Mouse (Mus musculus) ES-E14 (cell line): ENCODE results near the gene Gm10277. TPM values are rescaled to one million over a fixed set of nuclear protein-coding genes. Genes with fewer than 3 reads are reported as not detected.
"Not testable (repeated sequence)": the region's sequence is repeated elsewhere in the genome, so short reads cannot be mapped to it uniquely, and the experiment has no call there.

ENCODE experiments used
- DNase-seq: peaks from one replicate; pipeline ENCODE4 v3.0.0-alpha.2; 2013; ENCODE audit warnings: low read depth, low spot score
- H3K27ac ChIP-seq: 2 replicates; pipeline ENCODE4 v1.5.1; 2012; ENCODE audit warnings: low read depth, mild to moderate bottlenecking, low read length, moderate library complexity, mixed read lengths; ENCODE audit not compliant: poor library complexity, insufficient read depth, severe bottlenecking
- H3K36me3 ChIP-seq: 2 replicates; pipeline ENCODE4 v1.6.1; 2012; ENCODE audit warnings: mild to moderate bottlenecking, low read length, moderate library complexity, mixed read lengths; ENCODE audit not compliant: control insufficient read depth, poor library complexity, insufficient read depth, severe bottlenecking
- H3K4me1 ChIP-seq, 2 experiments: fragments of 150-350 bp in 1 of 2; sonication (generic) in 1 of 2; 2 replicates each; pipeline ENCODE4 v1.6.1; 2012; ENCODE audit warnings: low read length in 2 of 2, mild to moderate bottlenecking in 1 of 2, mixed read lengths in 1 of 2; ENCODE audit not compliant: control insufficient read depth in 2 of 2, insufficient read depth in 2 of 2, poor library complexity in 1 of 2
- H3K4me3 ChIP-seq, 2 experiments: fragments of 150-350 bp in 1 of 2; sonication (generic) in 1 of 2; 2 replicates each; pipeline ENCODE4 v1.5.1; 2012; ENCODE audit warnings: low read length in 2 of 2, low read depth in 1 of 2, mild to moderate bottlenecking in 1 of 2, mixed read lengths in 1 of 2; ENCODE audit not compliant: insufficient read depth in 1 of 2, poor library complexity in 1 of 2, severe bottlenecking in 1 of 2
- H3K9ac ChIP-seq: 2 replicates; pipeline ENCODE4 v1.6.1; 2012; ENCODE audit warnings: low read depth, mild to moderate bottlenecking, low read length, mixed read lengths; ENCODE audit not compliant: poor library complexity, insufficient read depth, severe bottlenecking
- H3K9me3 ChIP-seq: fragments of 150-350 bp; sonication (generic); 2 replicates; pipeline ENCODE4 v1.6.1; 2012; ENCODE audit warnings: low read depth, mild to moderate bottlenecking, low read length; ENCODE audit not compliant: control insufficient read depth, insufficient read depth
- CHD2 ChIP-seq: IDR thresholded peaks from 2 replicates; pipeline ENCODE4 v1.6.1; 2014; ENCODE audit warnings: mild to moderate bottlenecking, low read depth, low read length, inconsistent platforms
- HCFC1 ChIP-seq: IDR thresholded peaks from 2 replicates; pipeline ENCODE4 v1.6.1; 2012; ENCODE audit warnings: low read length, inconsistent platforms, borderline replicate concordance; ENCODE audit not compliant: insufficient read depth
- MAFK ChIP-seq: IDR thresholded peaks from 2 replicates; pipeline ENCODE4 v1.6.1; 2014; ENCODE audit warnings: mild to moderate bottlenecking, low read depth, low read length, inconsistent platforms; ENCODE audit not compliant: insufficient read depth
- ZC3H11A ChIP-seq: IDR thresholded peaks from 2 replicates; pipeline ENCODE4 v1.6.1; 2012; ENCODE audit warnings: low read depth, mild to moderate bottlenecking, inconsistent platforms, low read length, borderline replicate concordance
- ZNF384 ChIP-seq: IDR thresholded peaks from 2 replicates; pipeline ENCODE4 v1.6.1; 2012; ENCODE audit warnings: low read depth, low read length, inconsistent platforms
- in situ Hi-C, 2 experiments: fragments of 600-800 bp; cut with MboI; formaldehyde crosslinking; loops; one replicate each; pipeline ENCODE4 v1.15.1; 2025; ENCODE audit warnings: low sequenced_read_pairs in 2 of 2, inconsistent platforms in 1 of 2; ENCODE audit not compliant: unreplicated experiment in 2 of 2
- total RNA-seq: library from RNA; depleted of rRNA; stranded (reverse); fragments of 300-350 nt; gene quantifications from 2 replicates; pipeline ENCODE4 v1.2.3, GENCODE M21; 2012

Gene Gm10277
- total RNA-seq, 1 experiment = 0.18 TPM

- TF ChIP-seq CHD2 (no peak), MAFK (no peak), HCFC1 (no peak), ZNF384 (no peak), ZC3H11A (no peak)
- H3K36me3 ChIP-seq = no peaks in the 10 kb centered on the region
- no peaks in the 10 kb centered on the region for H3K9me3 ChIP-seq
These were observed 34.1 kb downstream of the Gm10277 start for GRCm38 (mm10) chr11:77753469-77753868.

GRCm38 (mm10) chr11:77752525-77752924 lies 35.0 kb downstream of the Gm10277 start:
- TF ChIP-seq MAFK (no peak), HCFC1 (no peak), CHD2 (no peak), ZNF384 (no peak), ZC3H11A (no peak)
- in situ Hi-C loops = no loop called here
- Histone ChIP-seq H3K27ac (no peak overlapping the region), H3K9me3 (no peaks in the 10 kb centered on the region), H3K9ac (no peak overlapping the region), H3K4me3 (no peak overlapping the region), H3K36me3 (no peaks in the 10 kb centered on the region), H3K4me1 (peaks cover 0 to 2% of the 10 kb centered on the region in 2 experiments; a peak in 1 of 4 replicates)
- no peak for DNase-seq

More at GRCm38 (mm10) chr11:77753469-77753868, 34.1 kb downstream of the Gm10277 start:
- in situ Hi-C loops = no loop called here
- Histone ChIP-seq H3K4me1 (peaks cover 0 to 2% of the 10 kb centered on the region in 2 experiments; a peak in 1 of 4 replicates), H3K27ac (no peak overlapping the region), H3K9ac (no peak overlapping the region), H3K4me3 (no peak overlapping the region)
- DNase-seq = no peak

DNA sequence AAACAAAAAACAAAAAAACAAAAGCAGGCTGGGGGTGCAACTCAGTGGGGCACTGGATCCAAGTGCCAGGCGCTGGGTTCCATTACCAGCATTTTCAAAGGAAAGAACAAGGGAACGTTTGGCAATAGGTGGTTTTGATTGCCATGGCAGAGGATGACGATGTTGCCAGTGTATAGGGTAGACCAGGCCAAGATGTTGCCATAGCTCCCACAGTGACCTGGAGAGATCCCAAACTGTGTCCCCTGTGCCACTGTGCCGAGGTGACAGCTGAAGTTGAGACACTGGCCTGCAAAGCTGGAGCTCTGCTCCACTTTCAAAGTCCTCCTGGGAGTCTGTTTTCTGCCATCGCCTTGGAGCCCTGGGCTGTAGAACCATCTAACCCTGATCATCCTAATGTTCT lies 38.6 kb downstream of the Gm10277 start:
- in situ Hi-C loops = no loop called here
- Histone ChIP-seq H3K9ac (no peak overlapping the region), H3K4me1 (peaks cover 0 to 11% of the 10 kb centered on the region in 2 experiments; a peak in 2 of 4 replicates), H3K9me3 (no peaks in the 10 kb centered on the region), H3K27ac (no peak overlapping the region), H3K36me3 (no peaks in the 10 kb centered on the region), H3K4me3 (no peak overlapping the region)
- TF ChIP-seq HCFC1 (no peak), CHD2 (no peak), MAFK (no peak), ZNF384 (no peak), ZC3H11A (no peak)
- DNase-seq = no peak

DNA sequence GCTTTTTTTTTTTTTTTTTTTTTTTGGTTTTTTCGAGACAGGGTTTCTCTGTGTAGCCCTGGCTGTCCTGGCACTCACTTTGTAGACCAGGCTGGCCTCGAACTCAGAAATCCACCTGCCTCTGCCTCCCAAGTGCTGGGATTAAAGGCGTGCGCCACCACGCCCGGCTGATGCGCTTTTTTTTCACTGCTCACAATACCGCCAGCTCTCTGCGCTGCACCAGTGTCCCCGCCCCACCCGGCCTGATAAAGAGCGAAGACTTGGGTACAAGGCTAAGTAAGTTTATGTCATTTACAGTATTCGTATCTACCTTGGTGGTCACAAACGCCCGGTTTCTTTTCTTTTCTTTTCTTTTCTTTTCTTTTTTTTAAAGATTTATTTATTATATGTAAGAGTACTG lies 40.4 kb downstream of the Gm10277 start:
- TF ChIP-seq ZNF384 = peak; percentile 78; the same call in 1 of the 2 replicates
- H3K9ac ChIP-seq, H3K27ac ChIP-seq, DNase-seq, H3K4me3 ChIP-seq, H3K9me3 ChIP-seq, in situ Hi-C loops, H3K36me3 ChIP-seq: not testable (repeated sequence)
- peaks cover 0 to 11% of the 10 kb centered on the region in 2 experiments; a peak in 2 of 4 replicates for H3K4me1 ChIP-seq

DNA sequence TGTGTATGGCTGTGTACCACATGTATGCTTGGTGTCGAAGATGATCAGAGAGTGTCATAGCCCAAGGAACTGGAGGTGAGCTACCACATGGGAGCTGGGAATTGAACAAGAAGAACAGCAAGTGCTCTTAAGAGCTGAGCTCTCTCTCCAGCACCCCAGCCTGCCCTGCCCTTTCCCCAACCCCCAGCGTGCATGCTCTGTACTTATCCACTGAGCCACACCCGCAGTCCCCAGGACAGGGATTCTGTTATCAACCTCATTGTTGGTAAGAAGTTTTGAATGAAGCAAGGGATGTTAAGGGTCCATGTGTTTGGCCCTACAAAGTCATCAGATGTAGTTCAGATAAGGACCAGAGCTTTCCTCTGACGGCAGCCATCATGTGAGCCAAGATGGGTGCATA lies 40.9 kb downstream of the Gm10277 start:
- Histone ChIP-seq H3K4me3 (no peak overlapping the region), H3K36me3 (no peaks in the 10 kb centered on the region), H3K4me1 (peaks cover 0 to 11% of the 10 kb centered on the region in 2 experiments; a peak in 2 of 4 replicates), H3K9ac (no peak overlapping the region), H3K27ac (no peak overlapping the region), H3K9me3 (no peaks in the 10 kb centered on the region)
- no peak for TF ChIP-seq ZC3H11A
- no peak for TF ChIP-seq HCFC1
- TF ChIP-seq MAFK = no peak
- no peak for TF ChIP-seq ZNF384
- TF ChIP-seq CHD2 = no peak
- in situ Hi-C loops = no loop called here
- DNase-seq = no peak
